Mouse (Mus musculus) hematopoietic multipotent progenitor cell, adult 10-12 weeks (in vitro differentiated cells): ENCODE results near the gene Gm11213. TPM values are rescaled to one million over a fixed set of nuclear protein-coding genes. Genes with fewer than 3 reads are reported as not detected.

Source experiments
- polyA plus RNA-seq: library from polyadenylated mRNA; stranded (reverse); fragments of >175 nt; gene quantifications from 2 replicates; pipeline ENCODE4 v1.2.3, GENCODE M21; 2012; ENCODE audit warnings: low replicate concordance

The Gm11213 gene
- not detected in 2 replicates for polyA plus RNA-seq

DNA sequence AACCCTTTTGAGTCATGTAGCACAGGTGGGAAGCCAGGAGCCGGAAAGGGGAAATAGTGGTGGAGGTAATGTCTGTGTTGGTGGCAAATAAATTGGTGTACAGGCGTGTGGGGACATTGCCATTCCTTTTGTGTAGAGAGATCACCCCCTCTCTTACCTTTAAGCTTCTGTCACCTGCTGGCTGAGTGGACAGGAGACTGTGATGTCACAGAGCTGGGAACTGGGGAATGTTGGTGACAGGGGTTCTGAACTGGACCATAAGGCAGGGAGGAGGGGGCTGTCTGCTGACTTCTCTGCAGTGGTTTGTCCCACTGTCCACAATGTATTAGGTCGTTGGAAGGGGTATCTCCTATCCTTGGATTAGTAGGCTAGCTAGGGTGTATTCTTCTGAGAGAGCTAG lies at the start of gene Gm11213:
Gene Gm11213, minus strand, starts transcription at position 317 of the 400 bp plus-strand sequence.

GRCm38 (mm10) chr4:63622378-63622835 lies 17.3 kb upstream of the Gm11213 start, which contains the start of gene Tex48:
TSS of gene Tex48 (minus strand) at chr4:63622428.

DNA sequence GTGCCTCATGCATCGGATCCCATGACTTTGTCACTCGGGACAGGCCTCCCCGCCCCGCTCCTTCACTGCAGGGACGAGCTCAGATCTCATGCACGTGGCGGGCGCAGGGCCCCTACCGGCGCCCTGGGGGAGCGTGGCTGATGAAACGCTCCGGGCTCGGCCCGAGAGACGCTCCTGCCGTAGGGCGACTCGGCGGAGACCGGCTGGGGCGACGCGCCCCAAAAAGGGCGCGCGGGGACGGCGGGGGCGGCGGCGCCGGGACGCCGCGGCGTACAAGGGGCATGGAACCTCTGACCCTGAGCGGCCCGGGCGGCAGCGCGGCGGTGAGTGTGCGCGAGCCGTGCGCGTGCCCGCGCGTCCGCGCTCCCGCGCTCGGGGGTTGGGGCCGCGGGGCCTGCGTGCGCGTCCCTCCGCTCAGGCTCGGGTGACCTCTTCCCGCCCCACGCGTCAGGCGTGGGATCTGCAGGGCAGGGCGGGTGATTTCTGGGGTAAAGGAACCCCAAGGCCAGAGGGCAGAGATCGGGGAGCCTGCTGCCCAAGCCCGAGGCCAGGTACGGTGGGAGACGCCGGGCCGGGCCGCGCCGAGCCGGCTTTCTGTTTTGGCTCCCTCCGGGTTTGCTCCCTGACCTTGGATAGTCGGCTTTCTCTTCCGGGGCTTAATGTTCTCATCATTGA lies 46.5 kb downstream of the Gm11213 start, which contains the start of gene Tmem268:
Gene Tmem268, plus strand, starts transcription at position 375 of the 675 bp plus-strand sequence.

Other genes with a start within 250 kb of the Gm11213 start
- not detected in 2 replicates for gene Orm3, start 249.1 kb downstream of the Gm11213 start, polyA plus RNA-seq
- gene Orm2, start 242.8 kb downstream of the Gm11213 start, polyA plus RNA-seq, result not detected in 2 replicates
- 285 and 506 TPM in 2 replicates for gene Akna, start 201.9 kb downstream of the Gm11213 start, polyA plus RNA-seq
- gene Whrn, start 109.3 kb downstream of the Gm11213 start, polyA plus RNA-seq, result 61.6 and 147 TPM in 2 replicates
- gene Atp6v1g1, start 60.5 kb downstream of the Gm11213 start, polyA plus RNA-seq, result 75.6 and 84.0 TPM in 2 replicates
- 14.5 and 19.5 TPM in 2 replicates for gene Tmem268, start 46.5 kb downstream of the Gm11213 start, polyA plus RNA-seq
- not detected in 2 replicates for gene Tex48, start 17.2 kb upstream of the Gm11213 start, polyA plus RNA-seq
- gene Gm11214, start 58.1 kb upstream of the Gm11213 start, polyA plus RNA-seq, result not detected in 2 replicates
- gene Tnfsf15, start 139.9 kb upstream of the Gm11213 start, polyA plus RNA-seq, result 0.10 and 0.15 TPM in 2 replicates